Mouse (Mus musculus) cortical plate, adult 2 months (tissue): ENCODE data around the gene Strip2.

Experiments
- CTCF ChIP-seq: fragments of 200-500 bp; IDR thresholded peaks from 2 replicates; pipeline ENCODE4 v1.5.1; 2011; ENCODE audit warnings: mild to moderate bottlenecking, control low read depth, low read length; ENCODE audit not compliant: insufficient read depth; ENCODE audit errors: extremely low read depth
- POLR2A ChIP-seq: fragments of 200-500 bp; IDR thresholded peaks from 2 replicates; pipeline ENCODE4 v1.6.1; 2011; ENCODE audit warnings: mild to moderate bottlenecking, low read length, control low read depth; ENCODE audit not compliant: insufficient read depth; ENCODE audit errors: extremely low read depth

- no peak for TF ChIP-seq CTCF
- no peak for TF ChIP-seq POLR2A
Observed at GRCm38 (mm10) chr6:29881936-29882335, 34.9 kb upstream of the Strip2 start.
